Mouse (Mus musculus): Measurements from ENCODE around the gene Ttll8. TPM values are rescaled to one million over a fixed set of nuclear protein-coding genes. Genes with fewer than 3 reads are reported as not detected.

Ttll8 gene
- polyA plus RNA-seq, 1 experiment from 2014 or later, result not detected

GRCm38 (mm10) chr15:88892252-88892651 lies 62.0 kb downstream of the Ttll8 start:
- Histone ChIP-seq H3K9me3 (no peaks in the 10 kb centered on the region; the same call in 1 of the 2 replicates), H3K4me1 (peaks cover 14% of the 10 kb centered on the region), H3K27me3 (0 out of 2 replicates have a peak, but pooled peaks cover 6% of the 10 kb centered on the region), H3K4me2 (no peak overlapping the region), H3K4me3 (no peak overlapping the region), H3K36me3 (no peaks in the 10 kb centered on the region), H3K27ac (no peak overlapping the region), H3K9ac (no peak overlapping the region)
- WGBS, result 72% methylated on average over 1 of the region's 1 CpGs
- no peak for ATAC-seq (ENCODE audit: insufficient number of reproducible peaks, low FRiP score, low TSS enrichment, low read depth)

- H3K4me1 ChIP-seq, result peaks cover 14% of the 10 kb centered on the region
- H3K9me3 ChIP-seq, result no peaks in the 10 kb centered on the region; the same call in 1 of the 2 replicates
- no peak for ATAC-seq (ENCODE audit: insufficient number of reproducible peaks, low FRiP score, low TSS enrichment, low read depth)
- H3K27ac ChIP-seq, result no peak overlapping the region
- H3K27me3 ChIP-seq, result 0 out of 2 replicates have a peak, but pooled peaks cover 6% of the 10 kb centered on the region
- H3K36me3 ChIP-seq, result no peaks in the 10 kb centered on the region
- no peak overlapping the region for H3K4me3 ChIP-seq
- no peak overlapping the region for H3K9ac ChIP-seq
- 70% methylated on average over 8 of the region's 8 CpGs for WGBS
- H3K4me2 ChIP-seq, result peak overlapping the region; percentile 88; the same call in 1 of the 2 replicates
These were observed 62.6 kb downstream of the Ttll8 start for GRCm38 (mm10) chr15:88891676-88892040.

- 1% methylated on average over 41 of the region's 41 CpGs for WGBS
- Histone ChIP-seq H3K4me1 (peaks cover 14% of the 10 kb centered on the region), H3K4me3 (peak overlapping the region; percentile 48), H3K9ac (0 out of 2 replicates have a peak overlapping the region, but pooled peaks have one; percentile 17), H3K36me3 (no peaks in the 10 kb centered on the region), H3K27me3 (0 out of 2 replicates have a peak, but pooled peaks cover 6% of the 10 kb centered on the region), H3K4me2 (peak overlapping the region; percentile 88), H3K27ac (peak overlapping the region; percentile 57), H3K9me3 (no peaks in the 10 kb centered on the region; the same call in 1 of the 2 replicates)
- ATAC-seq (ENCODE audit: insufficient number of reproducible peaks, low FRiP score, low TSS enrichment, low read depth), result peak; percentile 62
These were observed 63.2 kb downstream of the Ttll8 start for GRCm38 (mm10) chr15:88890751-88891675.

- H3K4me1 ChIP-seq, result peaks cover 14% of the 10 kb centered on the region
- H3K9ac ChIP-seq, result no peak overlapping the region
- 0 out of 2 replicates have a peak, but pooled peaks cover 6% of the 10 kb centered on the region for H3K27me3 ChIP-seq
- H3K4me3 ChIP-seq, result peak overlapping the region; percentile 48
- no peaks in the 10 kb centered on the region; the same call in 1 of the 2 replicates for H3K9me3 ChIP-seq
- H3K4me2 ChIP-seq, result peak overlapping the region; percentile 88
- no peaks in the 10 kb centered on the region for H3K36me3 ChIP-seq
- WGBS, result 77% methylated on average over 3 of the region's 3 CpGs
- no peak for ATAC-seq (ENCODE audit: insufficient number of reproducible peaks, low FRiP score, low TSS enrichment, low read depth)
- peak overlapping the region; percentile 70; the same call in 1 of the 2 replicates for H3K27ac ChIP-seq
These were observed 64.2 kb downstream of the Ttll8 start for GRCm38 (mm10) chr15:88889994-88890393.

GRCm38 (mm10) chr15:88889032-88889431 lies 65.2 kb downstream of the Ttll8 start:
- peaks cover 14% of the 10 kb centered on the region for H3K4me1 ChIP-seq
- H3K36me3 ChIP-seq, result no peaks in the 10 kb centered on the region
- WGBS, result 58% methylated on average over 3 of the region's 3 CpGs
- H3K9ac ChIP-seq, result no peak overlapping the region
- no peak overlapping the region for H3K4me2 ChIP-seq
- H3K4me3 ChIP-seq, result no peak overlapping the region
- no peaks in the 10 kb centered on the region; the same call in 1 of the 2 replicates for H3K9me3 ChIP-seq
- ATAC-seq (ENCODE audit: insufficient number of reproducible peaks, low FRiP score, low TSS enrichment, low read depth), result peak; percentile 63
- peak overlapping the region; percentile 70 for H3K27ac ChIP-seq
- H3K27me3 ChIP-seq, result 0 out of 2 replicates have a peak, but pooled peaks cover 6% of the 10 kb centered on the region

GRCm38 (mm10) chr15:88885376-88885775 lies 68.8 kb downstream of the Ttll8 start:
- 87% methylated on average over 6 of the region's 6 CpGs for WGBS
- no peak overlapping the region for H3K27ac ChIP-seq

GRCm38 (mm10) chr15:88883342-88883741 lies 70.9 kb downstream of the Ttll8 start:
- no peaks in the 10 kb centered on the region for H3K27me3 ChIP-seq
- no peak overlapping the region for H3K4me2 ChIP-seq
- no peak overlapping the region for H3K9ac ChIP-seq
- no peak overlapping the region for H3K4me3 ChIP-seq
- ATAC-seq (ENCODE audit: insufficient number of reproducible peaks, low FRiP score, low TSS enrichment, low read depth), result no peak
- no peaks in the 10 kb centered on the region for H3K4me1 ChIP-seq
- 80% methylated on average over 9 of the region's 9 CpGs for WGBS
- no peaks in the 10 kb centered on the region for H3K36me3 ChIP-seq
- H3K9me3 ChIP-seq, result no peaks in the 10 kb centered on the region
- H3K27ac ChIP-seq, result no peak overlapping the region

More at GRCm38 (mm10) chr15:88885376-88885775, 68.8 kb downstream of the Ttll8 start:
- Histone ChIP-seq H3K9me3 (no peaks in the 10 kb centered on the region), H3K36me3 (no peaks in the 10 kb centered on the region), H3K9ac (no peak overlapping the region), H3K4me1 (peaks cover 3% of the 10 kb centered on the region), H3K27me3 (0 out of 2 replicates have a peak, but pooled peaks cover 6% of the 10 kb centered on the region), H3K4me2 (no peak overlapping the region), H3K4me3 (no peak overlapping the region)
- no peak for ATAC-seq (ENCODE audit: insufficient number of reproducible peaks, low FRiP score, low TSS enrichment, low read depth)

GRCm38 (mm10) chr15:88882851-88883250 lies 71.4 kb downstream of the Ttll8 start:
- ATAC-seq (ENCODE audit: insufficient number of reproducible peaks, low FRiP score, low TSS enrichment, low read depth), result no peak
- 56% methylated on average over 4 of the region's 4 CpGs for WGBS
- H3K36me3 ChIP-seq, result no peaks in the 10 kb centered on the region

GRCm38 (mm10) chr15:88881253-88882044 lies 72.8 kb downstream of the Ttll8 start:
- WGBS, result 53% methylated on average over 22 of the region's 22 CpGs
- Histone ChIP-seq H3K4me3 (no peak overlapping the region), H3K9me3 (no peaks in the 10 kb centered on the region), H3K9ac (no peak overlapping the region), H3K4me2 (no peak overlapping the region), H3K27me3 (no peaks in the 10 kb centered on the region), H3K4me1 (peaks cover 2% of the 10 kb centered on the region), H3K36me3 (no peaks in the 10 kb centered on the region), H3K27ac (no peak overlapping the region)
- ATAC-seq (ENCODE audit: insufficient number of reproducible peaks, low FRiP score, low TSS enrichment, low read depth), result no peak

More at GRCm38 (mm10) chr15:88882851-88883250, 71.4 kb downstream of the Ttll8 start:
- Histone ChIP-seq H3K27me3 (no peaks in the 10 kb centered on the region), H3K27ac (no peak overlapping the region), H3K9me3 (no peaks in the 10 kb centered on the region), H3K4me2 (no peak overlapping the region), H3K9ac (no peak overlapping the region), H3K4me3 (no peak overlapping the region), H3K4me1 (no peaks in the 10 kb centered on the region)

GRCm38 (mm10) chr15:88877021-88877400 lies 77.2 kb downstream of the Ttll8 start:
- peaks cover 8% of the 10 kb centered on the region for H3K4me1 ChIP-seq
- no peak overlapping the region for H3K4me3 ChIP-seq
- no peak overlapping the region for H3K9ac ChIP-seq
- no peak overlapping the region for H3K27ac ChIP-seq
- no peaks in the 10 kb centered on the region for H3K27me3 ChIP-seq
- H3K4me2 ChIP-seq, result no peak overlapping the region
- ATAC-seq (ENCODE audit: insufficient number of reproducible peaks, low FRiP score, low TSS enrichment, low read depth), result no peak
- WGBS, result 71% methylated on average over 10 of the region's 10 CpGs
- H3K36me3 ChIP-seq, result no peaks in the 10 kb centered on the region
- H3K9me3 ChIP-seq, result no peaks in the 10 kb centered on the region

GRCm38 (mm10) chr15:88876155-88877020 lies 77.8 kb downstream of the Ttll8 start:
- Histone ChIP-seq H3K27ac (no peak overlapping the region), H3K36me3 (no peaks in the 10 kb centered on the region), H3K9me3 (no peaks in the 10 kb centered on the region), H3K27me3 (no peaks in the 10 kb centered on the region), H3K9ac (no peak overlapping the region), H3K4me2 (peak overlapping the region; percentile 31), H3K4me1 (peaks cover 8% of the 10 kb centered on the region), H3K4me3 (no peak overlapping the region)
- peak; percentile 21; the same call in 1 of the 2 replicates for ATAC-seq (ENCODE audit: insufficient number of reproducible peaks, low FRiP score, low TSS enrichment, low read depth)
- 13% methylated on average over 28 of the region's 28 CpGs for WGBS

All from limb, embryonic 15.5 days (tissue).